Mouse (Mus musculus): ENCODE measurements around the gene Osbpl6. TPM values are rescaled to one million over a fixed set of nuclear protein-coding genes. Genes with fewer than 3 reads are reported as not detected.

The Osbpl6 gene
- total RNA-seq, 1 experiment from 2014 or later, result not detected

DNA sequence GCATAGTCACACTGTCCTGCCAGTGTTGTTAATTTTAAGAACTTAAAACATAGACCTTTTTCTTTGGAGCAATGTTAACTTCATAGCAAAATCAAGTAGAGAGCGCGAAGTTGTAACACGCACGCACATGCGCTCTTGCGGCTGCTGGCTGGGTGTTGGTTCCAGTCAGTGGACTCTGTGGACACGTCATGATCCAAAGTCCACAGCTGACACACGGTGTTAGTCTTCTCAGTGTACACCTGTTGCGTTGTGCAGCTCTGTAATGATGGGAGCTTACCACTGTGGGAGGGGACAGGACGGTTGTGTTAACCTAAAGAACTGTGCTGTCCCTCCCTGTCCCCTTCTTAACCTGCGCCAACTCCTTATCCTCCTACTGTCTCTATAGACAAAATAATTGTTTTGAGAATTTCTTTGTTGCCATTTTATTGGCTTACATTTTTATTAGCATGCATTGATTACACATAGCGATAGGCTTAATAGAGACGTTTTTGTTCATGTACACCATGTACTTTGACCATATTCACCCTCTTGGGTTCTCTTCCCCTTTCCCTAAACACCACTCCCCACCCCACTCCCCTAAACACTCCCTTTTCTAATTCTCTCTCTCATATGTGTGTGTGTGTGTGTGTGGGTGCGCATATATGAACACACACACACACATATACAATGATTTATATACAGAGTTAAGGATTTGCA, 11.3 kb downstream of the Osbpl6 start:
- ATAC-seq (replicated peaks; ENCODE audit: low read depth, poor library complexity, severe bottlenecking), result no peak

DNA sequence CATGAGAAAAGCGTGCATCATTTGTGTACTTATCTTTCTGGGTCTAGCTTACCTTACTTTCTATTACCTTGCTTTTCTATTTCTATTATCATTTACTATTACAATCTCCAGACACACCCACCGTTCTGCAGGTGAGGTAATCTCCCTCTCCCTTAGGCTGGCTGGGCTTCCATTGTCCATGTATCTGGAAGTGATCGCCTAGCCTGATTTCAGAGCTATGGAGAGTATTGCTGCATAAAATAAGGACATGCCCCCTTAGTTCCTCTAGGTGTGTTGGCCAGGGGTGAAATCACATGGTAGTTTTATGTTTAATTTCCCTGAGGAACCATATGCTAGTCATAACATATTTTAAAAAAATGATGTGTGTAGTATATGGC, 11.8 kb downstream of the Osbpl6 start:
- ATAC-seq (replicated peaks; ENCODE audit: low read depth, poor library complexity, severe bottlenecking), result no peak

- ATAC-seq (replicated peaks; ENCODE audit: low read depth, poor library complexity, severe bottlenecking), result no peak
These were observed 15.2 kb downstream of the Osbpl6 start for GRCm38 (mm10) chr2:76421411-76421924.

GRCm38 (mm10) chr2:76426816-76427215, 20.5 kb downstream of the Osbpl6 start:
- no peak for ATAC-seq (replicated peaks; ENCODE audit: low read depth, poor library complexity, severe bottlenecking)

GRCm38 (mm10) chr2:76429318-76429717, 23.0 kb downstream of the Osbpl6 start:
- no peak for ATAC-seq (replicated peaks; ENCODE audit: low read depth, poor library complexity, severe bottlenecking)

- ATAC-seq (replicated peaks; ENCODE audit: low read depth, poor library complexity, severe bottlenecking), result no peak
These were observed 23.5 kb downstream of the Osbpl6 start for GRCm38 (mm10) chr2:76429855-76430254.

DNA sequence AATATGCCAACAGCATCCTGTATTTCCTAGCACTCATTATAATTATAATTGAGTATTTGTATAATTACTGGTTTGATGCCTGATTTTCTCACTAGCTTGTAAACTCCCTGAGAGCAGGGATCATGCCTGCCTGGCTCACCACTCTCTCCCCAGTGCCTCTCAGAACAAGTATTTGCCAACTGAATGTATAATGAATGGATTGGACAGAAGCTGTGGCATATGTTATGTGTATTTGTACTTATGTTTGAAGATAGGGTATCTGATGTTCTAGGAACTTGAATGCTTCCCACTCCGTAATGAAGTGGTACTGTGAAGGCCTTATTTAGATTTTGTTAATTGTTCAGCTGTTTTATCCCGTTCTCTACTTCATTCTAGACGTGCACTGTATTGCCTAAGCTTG, 24.2 kb downstream of the Osbpl6 start:
- ATAC-seq (replicated peaks; ENCODE audit: low read depth, poor library complexity, severe bottlenecking), result no peak

GRCm38 (mm10) chr2:76434224-76434623, 27.9 kb downstream of the Osbpl6 start:
- ATAC-seq (replicated peaks; ENCODE audit: low read depth, poor library complexity, severe bottlenecking), result no peak

GRCm38 (mm10) chr2:76435667-76436239, 29.4 kb downstream of the Osbpl6 start:
- ATAC-seq (replicated peaks; ENCODE audit: low read depth, poor library complexity, severe bottlenecking), result no peak

DNA sequence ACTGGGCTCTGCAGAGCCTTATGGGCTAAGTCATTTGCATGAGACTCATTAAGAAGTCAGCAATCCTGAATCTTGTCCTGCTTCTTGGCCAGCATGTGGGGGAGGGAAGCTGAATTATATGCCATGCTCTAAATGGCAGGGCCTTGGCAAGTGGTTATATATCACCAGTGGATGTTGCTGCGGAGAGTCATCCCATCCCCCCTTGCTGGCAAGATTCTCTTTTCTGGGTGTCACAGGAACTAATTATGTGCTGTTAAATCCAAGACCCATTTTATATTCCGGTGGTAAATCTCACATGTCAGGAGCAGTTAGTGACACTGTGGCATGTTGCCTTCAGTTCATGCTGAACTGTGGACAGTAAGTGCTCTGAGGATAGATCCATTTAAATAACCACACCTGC, 31.1 kb downstream of the Osbpl6 start:
- no peak for ATAC-seq (replicated peaks; ENCODE audit: low read depth, poor library complexity, severe bottlenecking)

DNA sequence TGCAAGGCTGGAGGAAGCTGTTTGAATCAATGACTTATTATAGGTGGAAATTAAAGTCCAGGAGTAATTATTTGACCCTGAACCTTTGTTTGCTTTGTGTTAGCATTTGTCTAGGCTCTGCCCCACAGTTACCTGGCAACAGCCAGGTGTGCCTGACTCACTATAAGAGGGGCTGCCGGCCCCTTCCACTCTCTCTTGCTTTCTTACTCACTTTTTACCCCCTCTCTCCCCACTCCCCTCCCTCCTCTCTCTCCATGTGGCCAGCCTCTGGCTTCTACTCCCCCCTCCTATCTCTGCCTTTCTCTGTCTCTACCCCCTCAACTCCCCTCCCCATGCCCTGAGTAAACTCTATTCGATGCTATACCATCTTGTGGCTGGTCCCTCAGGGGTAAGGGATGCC, 33.2 kb downstream of the Osbpl6 start:
- ATAC-seq (replicated peaks; ENCODE audit: low read depth, poor library complexity, severe bottlenecking), result no peak

DNA sequence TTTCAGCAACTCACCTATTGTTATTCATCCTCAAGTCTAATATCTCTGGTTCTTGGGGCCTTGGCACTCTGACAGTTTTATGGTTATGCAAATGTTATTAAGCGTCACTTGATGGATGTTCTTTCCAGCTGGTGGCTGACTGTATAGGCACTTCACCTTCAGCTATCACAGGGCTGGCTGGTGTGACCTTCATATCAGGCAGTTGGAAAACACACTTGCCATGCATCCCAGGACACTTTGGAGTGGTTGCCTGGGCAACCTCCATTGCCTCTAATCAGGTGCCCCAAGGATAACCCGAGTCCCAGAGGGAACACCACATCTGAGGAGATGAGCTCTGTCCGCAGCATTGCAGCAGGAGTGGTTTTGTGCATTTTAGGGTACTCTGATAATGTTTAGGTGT, 35.8 kb downstream of the Osbpl6 start:
- ATAC-seq (replicated peaks; ENCODE audit: low read depth, poor library complexity, severe bottlenecking), result no peak

DNA sequence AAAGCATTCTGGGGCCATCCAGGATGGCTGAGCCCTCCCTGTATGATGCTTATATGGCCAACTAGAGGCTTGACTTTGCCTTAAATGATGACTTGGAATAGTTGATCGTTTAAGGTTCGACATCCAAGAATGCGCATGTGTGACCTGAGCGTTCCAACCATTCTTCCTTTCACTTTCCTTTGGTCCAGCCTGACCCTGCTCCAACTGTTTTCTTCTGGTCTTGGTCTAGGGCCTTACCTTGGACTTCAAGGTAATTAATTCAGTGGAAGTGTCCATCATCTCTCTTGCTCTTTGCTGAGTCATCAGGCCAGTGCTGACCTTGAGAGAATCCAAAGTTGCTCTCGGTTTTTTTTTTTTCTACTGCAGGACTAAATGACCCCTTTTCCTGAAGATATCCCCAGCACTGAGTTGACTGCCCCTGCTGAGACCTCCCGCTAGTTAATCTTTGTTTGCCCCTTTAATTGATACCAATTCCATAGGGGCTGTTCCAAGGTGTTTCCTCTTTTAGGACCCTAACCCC, 43.6 kb downstream of the Osbpl6 start:
- ATAC-seq (replicated peaks; ENCODE audit: low read depth, poor library complexity, severe bottlenecking), result no peak

GRCm38 (mm10) chr2:76466723-76467122, 60.4 kb downstream of the Osbpl6 start:
- ATAC-seq (replicated peaks; ENCODE audit: low read depth, poor library complexity, severe bottlenecking), result no peak

GRCm38 (mm10) chr2:76468204-76468603, 61.9 kb downstream of the Osbpl6 start:
- no peak for ATAC-seq (replicated peaks; ENCODE audit: low read depth, poor library complexity, severe bottlenecking)

GRCm38 (mm10) chr2:76469091-76469750, 62.9 kb downstream of the Osbpl6 start:
- ATAC-seq (replicated peaks; ENCODE audit: low read depth, poor library complexity, severe bottlenecking), result no peak

DNA sequence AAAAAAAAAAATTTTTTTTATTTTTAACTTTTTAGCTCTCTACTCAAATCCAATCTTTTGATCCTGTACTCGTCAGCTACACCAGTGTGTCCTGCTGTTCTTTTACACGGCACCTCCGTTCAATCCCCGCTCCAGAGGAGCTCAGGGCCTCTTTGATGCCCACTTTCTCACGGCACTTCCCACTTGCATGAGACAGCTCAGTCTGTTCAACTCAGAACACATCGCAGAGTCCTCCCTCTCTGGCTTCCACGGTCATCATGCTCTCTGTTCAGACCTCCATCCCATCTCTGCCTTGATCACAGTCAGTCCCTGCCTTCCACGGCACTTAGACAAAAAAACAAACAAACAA, 63.4 kb downstream of the Osbpl6 start:
- ATAC-seq (replicated peaks; ENCODE audit: low read depth, poor library complexity, severe bottlenecking), result no peak

- ATAC-seq (replicated peaks; ENCODE audit: low read depth, poor library complexity, severe bottlenecking), result no peak
These were observed 64.1 kb downstream of the Osbpl6 start for GRCm38 (mm10) chr2:76470391-76470790.

- ATAC-seq (replicated peaks; ENCODE audit: low read depth, poor library complexity, severe bottlenecking), result peak; percentile 69
These were observed 69.5 kb downstream of the Osbpl6 start for GRCm38 (mm10) chr2:76475788-76476187.

- ATAC-seq (replicated peaks; ENCODE audit: low read depth, poor library complexity, severe bottlenecking), result no peak
These were observed 82.5 kb downstream of the Osbpl6 start for GRCm38 (mm10) chr2:76488764-76489163.

- no peak for ATAC-seq (replicated peaks; ENCODE audit: low read depth, poor library complexity, severe bottlenecking)
These were observed 83.9 kb downstream of the Osbpl6 start for GRCm38 (mm10) chr2:76490198-76490597.

Data from common myeloid progenitor, adult 5-6 weeks (primary cell).